ENCODE assay signal across 13 mouse cellular contexts in genomic region chr10:7860494-7860893, GRCm38 (mm10).
"Had no signal": no experiment of that assay in that cellular context is flagged by ENCODE, and none has a peak within 500 bp of the region (broad histone marks: within the 10 kb centered on the region; RNA-seq: fewer than 3 reads in every experiment).

No protein-coding gene starts in this region.

- H3K27ac ChIP-seq: left cerebral cortex, adult 2 months; liver, embryonic 14.5 days; neural tube, embryonic 12.5 days had no signal

- H3K36me3 ChIP-seq: neural tube, embryonic 12.5 days had no signal

- H3K4me3 ChIP-seq: left cerebral cortex, adult 2 months; neural tube, embryonic 12.5 days had no signal

- H3K9me3 ChIP-seq: neural tube, embryonic 12.5 days had no signal

- H3K4me2 ChIP-seq: neural tube, embryonic 12.5 days had no signal

- DNase-seq: kidney, adult 8-10 months; kidney, postnatal 25 days; liver; lung, adult 2 months; lung, postnatal 36 days; midbrain, embryonic 14.5 days; thymus, adult 18-20 months; thymus, postnatal 14 days had no signal

- H3K4me1 ChIP-seq: neural tube, embryonic 12.5 days had no signal

- H3K27me3 ChIP-seq: neural tube, embryonic 12.5 days had no signal

- H3K9ac ChIP-seq: liver, embryonic 14.5 days; neural tube, embryonic 12.5 days had no signal

- ATAC-seq: intestine, postnatal 0 days; lung, postnatal 0 days had no signal
